Mouse (Mus musculus): ENCODE measurements at regions not wholly inside any gene's neighbourhood (a gene's known extent, or its start where the extent isn't known, plus 50 kb on each side); places are given as distances from the start of the nearest gene placed in this dataset.

- DNase-seq (ENCODE audit: extremely low spot score in 1 of 2, low spot score in 2 of 2), result no peak
- intact Hi-C loops (cut with DNase I), result no loop called here
These were observed 267.6 kb upstream of the BB014433 start for GRCm38 (mm10) chr8:15313481-15313880.

GRCm38 (mm10) chr8:15311509-15311908 is 265.6 kb upstream of the BB014433 start:
- intact Hi-C loops (cut with DNase I), result no loop called here
- no peak for DNase-seq (ENCODE audit: extremely low spot score in 1 of 2, low spot score in 2 of 2)

- no peak for DNase-seq (ENCODE audit: extremely low spot score in 1 of 2, low spot score in 2 of 2)
These were observed 265.2 kb upstream of the BB014433 start for GRCm38 (mm10) chr8:15311045-15311444.

GRCm38 (mm10) chr8:15304143-15304677 is 258.3 kb upstream of the BB014433 start:
- no peak for DNase-seq (ENCODE audit: extremely low spot score in 1 of 2, low spot score in 2 of 2)
- intact Hi-C loops (cut with DNase I), result no loop called here

More at GRCm38 (mm10) chr8:15311045-15311444, 265.2 kb upstream of the BB014433 start:
- intact Hi-C loops (cut with DNase I), result no loop called here

GRCm38 (mm10) chr8:15273775-15274174 is 227.9 kb upstream of the BB014433 start:
- intact Hi-C loops (cut with DNase I), result loop anchor here (5.0 kb wide), 2 partner anchors 204 to 454 kb away; no protein-coding TSS in a partner anchor
- DNase-seq (ENCODE audit: extremely low spot score in 1 of 2, low spot score in 2 of 2), result no peak

GRCm38 (mm10) chr8:15271793-15272587 is 226.1 kb upstream of the BB014433 start:
- no peak for DNase-seq (ENCODE audit: extremely low spot score in 1 of 2, low spot score in 2 of 2)
- intact Hi-C loops (cut with DNase I), result loop anchor here (5.0 kb wide), 2 partner anchors 205 to 455 kb away; no protein-coding TSS in a partner anchor

GRCm38 (mm10) chr8:15270290-15270689 is 224.4 kb upstream of the BB014433 start:
- peak; percentile 85 to 88 for DNase-seq (ENCODE audit: extremely low spot score in 1 of 2, low spot score in 2 of 2)
- intact Hi-C loops (cut with DNase I), result loop anchor here (5.0 kb wide), 2 partner anchors 207 to 457 kb away; no protein-coding TSS in a partner anchor

- DNase-seq (ENCODE audit: extremely low spot score in 1 of 2, low spot score in 2 of 2), result no peak
- intact Hi-C loops (cut with DNase I), result no loop called here
These were observed 199.1 kb upstream of the BB014433 start for GRCm38 (mm10) chr8:15244770-15245485.

GRCm38 (mm10) chr8:15235410-15235809 is 189.5 kb upstream of the BB014433 start:
- no peak for DNase-seq (ENCODE audit: extremely low spot score in 1 of 2, low spot score in 2 of 2)
- intact Hi-C loops (cut with DNase I), result no loop called here

GRCm38 (mm10) chr8:15233241-15233640 is 187.4 kb upstream of the BB014433 start:
- DNase-seq (ENCODE audit: extremely low spot score in 1 of 2, low spot score in 2 of 2), result no peak
- intact Hi-C loops (cut with DNase I), result no loop called here

GRCm38 (mm10) chr8:15230217-15230616 is 184.3 kb upstream of the BB014433 start:
- no peak for DNase-seq (ENCODE audit: extremely low spot score in 1 of 2, low spot score in 2 of 2)

GRCm38 (mm10) chr8:15221211-15221912 is 175.5 kb upstream of the BB014433 start:
- peak in 1 of 2 experiments; percentile 72 for DNase-seq (ENCODE audit: extremely low spot score in 1 of 2, low spot score in 2 of 2)
- intact Hi-C loops (cut with DNase I), result no loop called here

More at GRCm38 (mm10) chr8:15230217-15230616, 184.3 kb upstream of the BB014433 start:
- intact Hi-C loops (cut with DNase I), result no loop called here

- no peak for DNase-seq (ENCODE audit: extremely low spot score in 1 of 2, low spot score in 2 of 2)
- intact Hi-C loops (cut with DNase I), result no loop called here
These were observed 164.1 kb upstream of the BB014433 start for GRCm38 (mm10) chr8:15209856-15210521.

GRCm38 (mm10) chr8:15201556-15201955 is 155.7 kb upstream of the BB014433 start:
- intact Hi-C loops (cut with DNase I), result no loop called here
- no peak for DNase-seq (ENCODE audit: extremely low spot score in 1 of 2, low spot score in 2 of 2)

- no peak for DNase-seq (ENCODE audit: extremely low spot score in 1 of 2, low spot score in 2 of 2)
- intact Hi-C loops (cut with DNase I), result no loop called here
These were observed 144.8 kb upstream of the BB014433 start for GRCm38 (mm10) chr8:15190708-15191107.

- intact Hi-C loops (cut with DNase I), result no loop called here
- DNase-seq (ENCODE audit: extremely low spot score in 1 of 2, low spot score in 2 of 2), result no peak
These were observed 143.3 kb upstream of the BB014433 start for GRCm38 (mm10) chr8:15189079-15189612.

Data from left cerebral cortex, postnatal 10 days (tissue).